Mouse (Mus musculus) left cerebral cortex, adult 11 months (tissue): ENCODE measurements around the gene Zranb3.
"Not testable (repeated sequence)": the region's sequence is repeated elsewhere in the genome, so short reads cannot be mapped to it uniquely, and the experiment has no call there.

Source experiments
- DNase-seq: peaks from one replicate; pipeline ENCODE4 v3.0.0; 2022; ENCODE audit warnings: low spot score

Gene Zranb3

DNA sequence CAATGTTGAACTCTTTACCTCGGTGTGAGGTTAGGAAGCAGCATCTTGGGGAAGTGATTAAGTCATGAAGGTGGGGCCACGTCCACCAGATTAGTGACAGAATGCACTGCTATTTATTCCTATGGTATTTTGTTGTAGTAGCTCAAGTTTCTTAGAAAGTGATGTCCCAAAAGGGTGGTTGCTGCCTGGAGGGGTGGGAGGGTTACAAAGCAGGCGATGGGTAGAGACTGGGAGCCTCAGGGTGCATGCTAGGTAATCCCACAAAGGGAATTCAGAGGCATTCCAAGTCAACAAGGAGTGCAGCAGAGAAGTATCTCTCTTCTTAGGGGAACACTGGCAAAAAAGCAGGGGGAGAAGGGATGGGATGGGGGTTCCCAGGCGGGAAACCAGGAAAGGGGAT is 113.5 kb downstream of the Zranb3 start:
- no peak for DNase-seq

DNA sequence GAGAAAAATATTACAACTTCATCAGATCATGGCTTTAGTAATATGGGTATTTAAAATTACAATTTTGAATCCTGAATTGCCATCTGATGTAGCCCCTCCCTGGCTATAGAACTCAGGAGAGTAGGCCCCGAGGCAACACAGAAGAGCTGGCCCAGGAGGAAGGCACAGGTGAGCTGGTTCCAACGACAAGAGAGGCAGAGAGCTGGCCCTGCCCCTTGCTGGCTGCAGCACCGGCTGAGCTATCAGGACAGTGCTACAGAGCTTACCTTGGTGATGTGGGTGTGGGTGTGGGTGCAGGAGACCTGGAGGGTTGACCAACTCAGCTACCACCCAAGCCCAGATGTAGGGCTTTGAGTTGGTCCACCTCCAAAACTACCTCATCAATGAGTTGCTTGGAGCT is 114.6 kb downstream of the Zranb3 start:
- DNase-seq, result no peak

DNA sequence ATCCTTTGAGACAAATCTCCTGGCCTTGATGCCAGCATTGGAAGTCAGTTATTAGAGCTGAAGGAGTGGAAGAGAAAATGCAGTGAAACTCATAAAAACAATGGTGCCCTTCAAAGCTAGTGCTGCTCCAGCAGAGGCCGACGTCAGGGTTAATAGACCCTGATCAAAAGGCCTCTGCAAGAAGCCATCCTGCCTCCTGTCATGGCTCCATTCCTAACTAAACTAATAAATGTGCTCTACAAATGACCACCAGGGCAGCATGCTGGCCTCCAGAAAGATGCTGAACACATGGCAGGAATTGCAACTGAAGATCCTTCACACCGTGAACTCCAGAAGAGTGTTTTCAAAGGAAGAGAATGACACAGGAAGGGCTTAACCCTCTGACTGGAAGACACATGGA is 117.5 kb downstream of the Zranb3 start:
- DNase-seq, result no peak

DNA sequence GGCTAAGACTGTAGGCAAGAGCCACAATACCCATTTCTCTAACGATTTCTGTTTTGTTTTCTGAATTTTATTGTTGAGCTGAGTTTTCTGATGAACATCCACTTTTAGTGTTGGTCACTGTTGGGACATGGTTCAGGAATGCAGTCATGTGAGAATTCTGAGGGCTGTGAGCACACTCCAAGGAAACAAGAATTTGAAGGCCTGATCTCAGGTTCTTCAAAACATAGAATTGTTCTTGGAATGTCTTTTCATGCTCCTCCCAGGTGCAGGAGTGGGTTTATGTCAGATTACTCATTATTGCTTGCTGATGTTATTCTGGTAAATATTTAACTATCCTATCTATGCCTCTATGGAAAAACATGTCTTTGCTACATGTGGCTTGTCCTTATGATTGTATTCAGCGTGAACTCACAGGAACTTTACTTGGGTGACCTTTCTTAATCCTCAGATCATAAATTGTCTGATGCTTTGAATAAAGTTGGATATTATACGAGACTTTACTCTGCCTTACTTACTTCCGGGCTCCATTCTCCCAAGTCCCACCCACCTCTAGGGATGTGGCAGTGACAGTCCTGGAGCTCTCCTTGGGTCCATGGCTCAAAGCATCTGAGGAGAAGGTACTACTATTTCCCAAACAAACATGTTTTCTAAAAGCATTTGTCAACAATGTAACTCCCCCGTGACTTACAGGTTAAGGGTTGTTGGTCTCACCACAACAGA is 119.4 kb downstream of the Zranb3 start:
- DNase-seq, result no peak

DNA sequence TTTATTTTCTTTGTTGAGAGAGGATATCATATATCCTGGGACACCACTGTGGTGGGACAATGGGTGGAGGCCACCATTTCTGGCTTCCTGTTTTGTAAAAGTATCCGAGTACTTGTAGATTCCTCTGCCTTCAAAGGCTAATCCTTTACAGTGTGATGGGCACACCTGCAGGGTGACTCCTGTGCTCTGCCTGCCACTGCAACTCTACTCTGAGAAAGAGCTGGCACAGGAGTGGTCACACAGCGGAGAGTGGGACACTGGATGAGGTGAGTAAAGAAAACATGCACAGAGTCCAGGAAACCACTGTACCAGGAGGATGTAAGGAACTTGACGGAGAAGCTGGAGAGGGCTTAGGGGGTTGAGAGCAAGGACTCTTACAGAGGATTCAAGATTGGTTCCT is 120.6 kb downstream of the Zranb3 start:
- DNase-seq, result no peak

DNA sequence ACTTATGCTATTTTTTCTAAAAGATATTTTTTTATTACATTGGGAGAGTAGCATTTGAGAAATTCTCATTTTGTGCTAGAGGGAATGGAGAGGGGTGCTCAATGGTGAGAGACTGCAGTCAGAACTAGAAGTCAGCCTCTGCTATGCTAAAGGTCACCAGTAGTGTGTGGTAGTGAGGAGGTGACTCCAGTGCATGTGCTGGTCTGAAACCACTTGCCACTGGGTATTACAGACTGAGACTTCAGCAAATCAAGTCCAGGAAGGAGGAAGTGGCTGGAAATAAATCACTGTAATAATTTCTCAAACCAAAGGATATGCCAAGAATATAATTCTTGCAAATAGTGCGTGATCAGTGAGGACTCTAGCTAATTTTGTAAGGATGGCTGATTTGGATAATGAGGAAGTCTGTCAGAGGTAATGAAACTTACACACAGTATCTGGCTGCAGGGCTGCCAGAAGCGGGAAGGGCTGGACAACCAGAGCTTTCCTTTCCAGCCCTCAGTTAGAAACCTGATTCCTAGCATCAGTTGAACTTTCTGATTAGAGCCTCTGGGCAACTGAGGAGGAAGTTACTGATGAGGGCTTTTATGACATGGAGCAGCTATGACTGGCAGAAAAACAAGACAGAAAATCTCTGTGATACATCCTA is 121.8 kb downstream of the Zranb3 start:
- DNase-seq, result no peak

DNA sequence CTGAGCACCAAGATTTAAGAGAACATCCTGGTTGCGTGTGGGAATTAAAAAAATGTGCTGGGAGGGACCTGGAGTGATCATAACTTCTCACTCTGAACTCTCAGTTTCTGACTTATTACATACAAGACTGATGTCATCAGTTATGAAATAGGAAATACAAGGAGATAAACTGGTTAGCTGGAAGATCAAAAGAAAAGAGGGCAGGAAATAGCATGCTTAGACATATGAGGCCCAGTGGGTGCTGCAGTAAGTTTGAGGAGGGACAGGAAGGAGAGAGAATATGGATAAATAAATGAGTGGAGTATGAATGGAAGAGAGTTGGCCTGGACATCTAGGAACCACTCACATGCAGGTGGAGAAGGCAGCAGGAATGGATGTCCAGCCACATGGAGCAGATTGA is 124.7 kb downstream of the Zranb3 start:
- no peak for DNase-seq

DNA sequence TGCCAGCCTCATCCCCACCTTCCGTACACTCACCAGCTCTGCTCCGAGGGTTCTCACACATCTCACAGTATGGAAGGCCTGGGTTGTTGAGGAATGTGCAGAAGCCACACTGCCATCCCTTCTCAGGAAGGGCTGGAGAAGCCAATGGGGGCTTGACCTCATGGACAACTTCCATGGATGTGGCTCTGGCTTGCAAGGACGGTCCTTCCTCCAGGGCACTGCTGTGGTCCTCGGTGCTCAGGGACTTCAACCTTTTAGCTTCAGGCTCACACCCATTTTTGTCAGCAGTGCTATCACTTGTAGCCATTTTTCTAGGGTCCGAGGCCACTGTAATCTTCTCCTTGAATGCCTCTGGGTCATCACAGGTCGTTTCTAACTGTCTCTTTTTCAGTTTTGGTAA is 126.7 kb downstream of the Zranb3 start:
- no peak for DNase-seq

DNA sequence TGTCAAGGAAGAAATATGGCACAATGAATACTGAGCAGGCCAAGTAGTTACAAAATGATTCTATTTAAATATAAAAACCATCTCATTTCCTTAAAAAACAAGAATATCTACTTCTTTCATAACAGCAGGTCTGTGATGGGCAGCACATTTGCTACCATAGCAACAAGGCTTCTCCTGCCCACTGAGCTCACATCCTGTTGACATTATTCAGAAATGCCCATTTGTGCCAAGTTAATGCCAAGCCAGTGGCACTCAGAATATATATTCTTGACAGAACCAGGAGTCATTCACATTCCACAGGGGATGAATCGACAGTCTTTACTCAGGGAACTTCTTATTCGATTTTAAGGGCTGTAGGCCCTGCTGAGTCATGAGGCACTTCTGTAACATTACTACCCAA is 127.2 kb downstream of the Zranb3 start:
- peak; percentile 48 for DNase-seq

DNA sequence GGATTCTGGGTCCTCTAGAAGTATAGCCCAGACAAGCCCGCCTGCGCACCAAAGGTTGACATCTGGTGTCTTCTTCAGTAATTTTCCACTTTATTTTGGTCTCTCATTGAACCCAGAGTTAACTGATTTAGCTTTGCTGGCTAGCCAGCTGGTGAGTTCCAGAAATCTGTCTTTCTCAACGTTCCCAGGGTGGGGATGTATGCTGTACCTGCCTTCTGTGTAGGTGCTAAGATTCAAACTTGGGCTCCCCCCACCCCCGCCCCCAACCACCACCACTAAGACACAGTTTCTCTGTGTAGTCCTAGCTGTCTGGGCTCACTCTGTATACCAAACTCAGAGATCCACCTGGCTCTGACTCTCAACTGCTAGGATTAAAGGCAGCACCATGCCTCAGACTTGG is 128.8 kb downstream of the Zranb3 start:
- no peak for DNase-seq

DNA sequence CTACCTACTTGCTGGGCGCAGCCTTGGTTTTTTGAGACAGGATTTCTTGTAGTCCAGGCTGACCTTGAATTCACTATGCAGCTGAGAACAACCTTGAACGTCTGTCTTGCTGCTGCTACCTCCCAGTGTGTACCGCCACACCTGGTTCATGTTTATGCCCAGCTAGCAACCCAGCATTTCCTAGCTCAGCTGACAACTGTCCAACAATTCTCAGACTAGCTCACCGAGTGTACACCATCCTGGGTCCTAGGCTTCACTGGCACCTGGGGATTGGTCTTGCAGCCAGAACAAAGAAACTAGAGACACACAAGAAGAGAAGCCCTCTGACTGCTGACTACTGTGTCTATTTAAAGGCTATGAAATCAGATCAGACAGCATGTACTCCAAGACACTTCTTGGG is 132.0 kb downstream of the Zranb3 start:
- DNase-seq, result no peak

DNA sequence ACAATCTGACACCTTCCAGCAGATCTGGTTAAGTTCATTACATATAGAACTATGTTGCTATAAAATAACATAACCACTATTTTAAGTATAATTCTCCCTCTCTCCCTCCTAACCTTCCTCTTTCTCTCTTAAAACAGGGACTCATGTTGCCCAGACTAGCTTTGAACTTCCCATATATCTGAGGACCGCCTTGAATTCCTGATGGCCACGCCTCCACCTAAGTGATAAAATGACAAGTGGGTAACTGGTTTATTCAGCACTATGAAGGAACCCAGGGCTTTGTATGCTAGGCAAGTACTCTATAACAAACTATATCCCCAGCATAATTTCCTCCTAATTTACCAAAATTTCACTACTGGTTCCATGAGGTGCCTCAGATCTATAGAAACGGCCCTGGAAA is 139.5 kb downstream of the Zranb3 start:
- no peak for DNase-seq

DNA sequence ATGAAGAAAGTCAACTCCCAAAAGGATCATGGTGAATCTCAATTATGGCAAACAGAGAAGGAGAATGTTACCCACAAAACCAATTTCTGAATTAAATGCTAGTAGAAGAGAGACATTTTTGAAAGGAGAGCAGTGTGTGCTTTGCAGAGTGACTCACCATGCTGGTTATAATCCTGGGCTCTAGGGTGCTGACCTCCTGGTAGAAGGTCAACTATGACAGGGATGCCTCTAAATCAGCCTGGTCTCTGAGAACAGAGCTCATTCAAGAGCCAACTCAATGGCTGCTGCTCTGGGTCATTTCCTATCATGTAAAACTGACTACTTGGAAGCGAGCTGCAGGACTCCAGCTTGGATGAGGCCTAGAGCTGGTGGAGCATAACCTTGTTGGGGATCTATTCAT is 141.7 kb downstream of the Zranb3 start:
- no peak for DNase-seq

DNA sequence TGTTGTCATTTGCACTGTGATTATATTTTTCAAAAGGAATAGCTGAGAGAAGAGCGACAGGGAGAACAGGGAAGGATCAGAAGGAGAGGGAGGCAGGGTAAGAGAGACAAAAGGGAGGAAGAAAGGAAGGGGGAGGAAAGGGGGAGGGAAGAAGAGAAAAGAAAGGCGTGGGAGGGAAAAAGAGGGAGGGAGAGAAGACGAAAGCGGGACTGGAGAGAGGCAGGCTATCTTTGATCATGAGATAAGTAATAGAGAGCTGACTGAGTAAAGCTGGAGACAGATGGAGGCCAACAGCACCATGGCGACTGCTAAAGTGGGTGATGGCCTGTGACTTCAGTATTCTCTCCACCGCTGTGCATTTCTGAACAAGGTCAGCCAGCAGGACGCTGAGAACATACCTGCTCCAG is 143.5 kb downstream of the Zranb3 start:
- DNase-seq, result no peak

DNA sequence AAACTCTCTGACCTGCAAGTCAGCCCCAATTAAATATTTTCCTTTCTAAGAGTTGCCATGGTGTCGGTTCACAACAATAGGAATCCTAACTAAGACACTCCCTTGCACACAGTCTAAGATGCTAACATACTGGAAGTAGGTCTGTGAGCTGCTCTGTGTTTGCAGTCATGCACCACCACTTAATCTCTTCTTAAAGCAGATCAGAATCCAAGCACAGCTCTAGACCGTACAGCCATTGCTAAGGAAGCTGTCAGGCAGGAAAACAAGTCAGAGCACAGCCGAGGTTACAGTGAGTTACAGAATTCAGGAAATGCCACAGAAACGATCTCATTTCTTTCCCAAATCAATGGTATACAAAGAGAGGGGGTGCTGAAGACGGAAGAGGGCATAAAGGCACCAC is 144.0 kb downstream of the Zranb3 start:
- DNase-seq, result no peak

DNA sequence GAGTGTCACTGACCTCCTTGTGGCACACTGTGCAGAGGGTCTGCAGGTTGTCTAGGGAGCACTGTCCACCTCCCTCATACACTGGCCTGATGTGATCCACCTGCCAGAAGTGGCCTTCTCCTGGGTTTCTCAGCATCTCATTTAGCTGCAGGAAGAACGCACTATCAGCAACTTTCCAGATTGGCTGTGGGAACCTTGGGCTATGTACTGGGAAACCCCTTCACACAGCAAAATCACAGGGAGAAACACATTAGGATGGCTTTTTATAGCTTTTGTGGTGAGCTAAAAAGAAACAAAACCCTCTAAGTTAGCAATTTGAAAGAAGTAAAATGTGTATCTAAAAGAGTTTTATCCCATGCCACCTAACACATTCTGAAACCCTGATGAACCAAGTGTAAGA is 146.3 kb downstream of the Zranb3 start:
- no peak for DNase-seq

DNA sequence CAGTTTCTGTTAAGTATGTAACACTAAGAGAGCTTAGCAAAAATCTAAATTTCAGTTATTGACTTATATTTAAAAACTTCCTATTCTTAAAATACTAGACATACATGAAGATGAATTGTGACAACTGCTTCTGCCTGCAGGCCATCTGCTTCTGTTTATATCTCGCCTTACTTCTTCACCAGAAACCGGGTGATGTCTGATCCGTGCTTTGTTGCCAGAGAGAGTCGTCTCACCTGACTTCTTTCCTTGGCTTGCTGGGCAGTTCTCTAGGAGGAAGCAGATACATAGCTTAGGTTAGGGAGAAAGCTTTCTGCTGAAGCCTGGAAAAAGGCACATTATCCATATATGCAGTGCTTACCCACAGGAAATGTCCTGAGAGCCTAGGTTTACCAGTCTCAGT is 148.0 kb downstream of the Zranb3 start:
- no peak for DNase-seq

DNA sequence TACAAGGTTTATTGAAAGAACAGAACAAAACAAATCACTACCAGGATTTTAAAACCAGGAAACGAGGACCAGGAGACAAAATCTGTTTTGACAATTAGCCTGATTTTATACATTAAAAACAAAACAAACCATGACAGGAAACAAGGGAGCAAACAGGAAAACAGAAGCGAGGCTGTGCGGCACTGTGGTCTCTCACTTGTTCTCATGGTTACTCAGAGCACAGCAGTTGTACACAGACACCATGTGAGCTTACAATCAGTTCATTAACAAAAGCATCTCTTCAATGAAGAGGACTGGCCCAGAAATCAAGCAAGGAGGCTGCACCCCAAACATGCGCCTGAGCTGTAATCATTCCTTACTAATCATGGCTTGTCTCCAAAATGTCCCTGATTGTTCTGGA is 148.6 kb downstream of the Zranb3 start:
- not testable (repeated sequence) for DNase-seq

DNA sequence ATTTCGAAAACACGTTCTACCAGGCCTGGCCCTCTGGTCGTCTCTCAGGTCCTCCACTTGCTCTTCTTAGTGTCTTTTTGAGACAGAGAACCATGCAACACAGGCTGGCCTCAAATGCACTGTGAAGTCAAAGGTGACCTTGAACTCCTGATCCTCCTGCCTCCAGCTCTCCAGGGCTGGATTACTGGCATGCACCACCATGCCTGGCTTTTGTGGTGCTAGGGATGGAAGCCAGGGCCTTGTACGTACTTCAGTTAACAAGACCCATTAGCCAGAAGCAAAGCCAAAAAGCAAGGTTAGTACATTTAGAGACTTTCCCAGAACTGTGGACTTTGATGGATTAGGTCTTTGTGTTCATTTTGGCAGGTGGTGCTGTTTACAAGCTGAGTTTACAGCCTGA is 150.6 kb downstream of the Zranb3 start:
- DNase-seq, result no peak

DNA sequence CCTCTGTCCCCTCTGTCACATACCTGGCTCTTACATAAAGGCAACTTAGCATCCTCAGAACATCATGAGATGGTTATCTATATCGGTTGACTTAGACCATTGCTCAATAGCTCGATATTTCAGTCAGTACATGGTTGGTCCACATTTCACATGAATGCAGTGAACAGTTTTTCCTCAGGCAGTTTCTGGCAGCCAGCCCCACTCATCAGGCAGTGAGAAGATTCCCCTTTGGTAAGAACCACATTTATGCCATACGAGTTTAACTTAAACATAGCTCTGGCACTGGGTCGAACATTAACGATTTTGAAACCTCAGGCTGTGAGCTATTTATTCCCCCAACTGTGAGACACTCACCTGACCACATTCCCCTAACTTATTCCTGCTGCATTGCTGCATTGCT is 154.1 kb downstream of the Zranb3 start:
- no peak for DNase-seq

DNA sequence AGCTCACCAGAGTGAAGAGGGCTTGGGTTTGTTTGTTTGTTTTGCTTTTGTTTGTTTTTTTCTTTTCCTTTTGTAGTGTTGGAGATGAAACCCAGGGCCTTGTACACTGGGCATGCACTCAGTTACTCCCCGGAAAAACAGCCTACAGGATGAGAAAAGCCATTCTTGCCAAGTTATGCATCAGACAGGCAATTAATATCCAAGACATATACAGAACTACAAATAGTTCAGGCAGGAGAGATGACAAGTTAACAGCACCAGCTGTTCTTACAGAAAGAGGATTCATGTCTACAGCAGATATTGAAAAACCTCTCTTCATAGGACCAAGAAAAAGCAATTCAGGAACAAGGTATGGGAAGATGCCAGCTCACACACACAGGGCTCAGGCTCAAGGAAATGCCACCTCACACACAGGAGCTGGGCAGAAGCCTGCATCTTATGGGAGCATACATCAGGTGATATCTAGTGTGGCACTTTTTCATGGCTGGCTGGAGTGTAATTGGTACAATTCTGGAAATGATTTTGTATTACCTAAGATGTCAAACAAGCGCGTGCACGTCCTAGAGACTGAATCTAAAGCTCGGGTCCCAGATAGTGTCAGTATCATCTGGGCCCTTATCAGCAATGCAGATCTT is 156.1 kb downstream of the Zranb3 start:
- DNase-seq, result no peak

DNA sequence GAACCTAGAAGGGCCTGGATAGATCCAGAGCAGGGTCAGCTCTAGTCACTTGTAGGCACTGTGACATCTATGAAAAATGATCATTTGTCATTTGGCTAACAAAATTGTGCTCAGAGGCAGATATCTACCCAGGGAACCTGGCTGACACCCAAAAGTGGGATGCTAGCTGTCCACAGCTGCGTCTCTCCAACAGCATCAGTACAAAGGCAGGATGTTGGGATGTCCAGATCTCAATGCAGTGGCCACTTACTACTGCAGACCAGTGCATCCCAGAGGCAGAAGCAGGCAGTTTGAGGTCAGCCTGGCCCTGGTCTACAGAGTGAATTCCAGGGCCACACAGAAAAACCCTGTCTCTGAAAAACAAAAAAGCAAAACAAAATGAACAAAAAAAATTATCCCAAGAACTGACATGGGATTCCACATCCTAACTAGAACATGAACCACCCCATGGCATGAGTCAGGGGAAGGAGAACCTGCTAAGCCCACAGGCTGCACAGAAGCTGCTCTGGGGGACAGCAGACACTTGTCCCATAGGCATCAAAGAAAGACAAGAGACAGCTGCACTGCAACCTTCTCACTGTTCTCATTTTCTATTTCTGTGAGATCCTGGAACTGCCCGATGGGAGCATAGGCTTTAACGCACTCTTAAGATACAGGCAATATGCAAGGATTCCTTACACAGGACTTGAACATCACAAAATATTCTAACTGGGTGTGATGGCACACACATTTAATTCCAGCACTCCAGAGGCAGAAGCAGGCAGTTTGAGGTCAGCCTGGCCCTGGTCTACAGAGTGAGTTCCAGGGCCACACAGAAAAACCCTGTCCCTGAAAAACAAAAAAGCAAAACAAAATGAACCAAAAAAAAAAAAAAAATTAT is 156.9 kb downstream of the Zranb3 start:
- no peak for DNase-seq

DNA sequence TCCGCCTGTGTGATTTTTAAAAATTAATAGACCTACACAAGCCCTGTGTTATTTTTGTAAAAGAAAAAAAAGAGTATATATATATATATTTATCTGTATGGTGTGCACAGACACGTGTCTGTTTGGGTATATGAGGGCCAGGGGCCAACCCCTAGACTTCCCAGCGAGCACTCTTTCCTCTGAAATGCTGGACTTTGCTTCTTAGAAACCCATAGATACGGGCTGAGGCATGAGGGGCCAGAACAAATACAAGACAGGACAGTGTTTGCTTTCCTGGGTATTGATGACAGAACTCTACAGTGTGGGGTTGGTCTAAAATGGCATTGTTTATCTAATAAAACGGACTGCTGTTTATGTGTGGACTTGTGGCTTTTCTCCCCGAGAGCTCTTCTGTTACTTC is 159.3 kb downstream of the Zranb3 start:
- no peak for DNase-seq
